Mouse (Mus musculus): ENCODE results near the gene Slc6a2. TPM values are rescaled to one million over a fixed set of nuclear protein-coding genes. Genes with fewer than 3 reads are reported as not detected.

Slc6a2 gene
- total RNA-seq, 4 experiments from 2014 or later = 0.29 to 0.54 (median 0.30) TPM

GRCm38 (mm10) chr8:93030664-93031063 is 70.8 kb downstream of the Slc6a2 start:
- DNase-seq (ENCODE audit: low spot score in 2 of 2) = no peak

- DNase-seq (ENCODE audit: low spot score in 2 of 2) = no peak
These were observed 79.0 kb downstream of the Slc6a2 start for GRCm38 (mm10) chr8:93038831-93039230.

GRCm38 (mm10) chr8:93040256-93040655 is 80.4 kb downstream of the Slc6a2 start:
- DNase-seq (ENCODE audit: low spot score in 2 of 2) = no peak

- DNase-seq (ENCODE audit: low spot score in 2 of 2) = peak; percentile 10 to 35
These were observed 81.1 kb downstream of the Slc6a2 start for GRCm38 (mm10) chr8:93040776-93041567.

GRCm38 (mm10) chr8:93043083-93043482 is 83.2 kb downstream of the Slc6a2 start:
- no peak for DNase-seq (ENCODE audit: low spot score in 2 of 2)

GRCm38 (mm10) chr8:93048092-93048491 is 88.2 kb downstream of the Slc6a2 start, which contains the start of gene Ces1a:
Ces1a (minus strand) TSS chr8:93048192.
- DNase-seq (ENCODE audit: low spot score in 2 of 2) = no peak

- no peak for DNase-seq (ENCODE audit: low spot score in 2 of 2)
These were observed 88.9 kb downstream of the Slc6a2 start for GRCm38 (mm10) chr8:93048510-93049416.

Small RNA genes lying within 50 kb of the gene (microRNA-seq; reads per million reads assigned to microRNA genes)
- gene Gm22151 = not detected

Other genes starting within 250 kb of the Slc6a2 start
- 10 to 100 TPM; 19.7 to 42.4 (median 25.2) TPM for gene Mmp2, start 132.8 kb upstream of the Slc6a2 start, total RNA-seq (2022)
- under 1 TPM; 0.13 to 0.60 (median 0.23) TPM for gene Lpcat2, start 104.7 kb upstream of the Slc6a2 start, total RNA-seq (2022)
- not detected for gene Capns2, start 58.7 kb upstream of the Slc6a2 start, total RNA-seq (2022)
- gene Ces1a, start 88.1 kb downstream of the Slc6a2 start, total RNA-seq (2022) = not detected
- gene Ces1b, start 119.9 kb downstream of the Slc6a2 start, total RNA-seq (2022) = not detected
- under 1 TPM in 1 of 4 experiments, not detected in 3; 0.86 TPM for gene Ces1c, start 171.2 kb downstream of the Slc6a2 start, total RNA-seq (2022)
- 100 to 1,000 TPM in 2 of 4 experiments, 10 to 100 TPM in 2; 73.3 to 160 (median 104) TPM for gene Ces1d, start 237.8 kb downstream of the Slc6a2 start, total RNA-seq (2022)